Mouse (Mus musculus) liver, adult 2 months (tissue): ENCODE measurements at regions not wholly inside any gene's neighbourhood (a gene's known extent, or its start where the extent isn't known, plus 50 kb on each side); places are given as distances from the start of the nearest gene placed in this dataset.

Source experiments
- DNase-seq: peaks from one replicate; pipeline ENCODE4 v3.0.0-alpha.2; 2011; ENCODE audit warnings: low read depth, low spot score; ENCODE audit errors: extremely low read depth
- H3K27ac ChIP-seq: fragments of 200-500 bp; replicated peaks from 2 replicates; pipeline ENCODE4 v1.5.1; 2012; ENCODE audit warnings: low read depth, mild to moderate bottlenecking, control low read depth, inconsistent platforms, low read length; ENCODE audit not compliant: insufficient read depth
- H3K27me3 ChIP-seq: fragments of 200-500 bp; 2 replicates; pipeline ENCODE4 v1.6.1; 2012; ENCODE audit warnings: mild to moderate bottlenecking, moderate library complexity, low read length, inconsistent platforms; ENCODE audit not compliant: control insufficient read depth, insufficient read depth
- H3K36me3 ChIP-seq: fragments of 200-500 bp; 2 replicates; pipeline ENCODE4 v1.6.1; 2012; ENCODE audit warnings: low read length, inconsistent platforms; ENCODE audit not compliant: control insufficient read depth, insufficient read depth
- H3K4me1 ChIP-seq: fragments of 200-500 bp; 2 replicates; pipeline ENCODE4 v1.6.1; 2011; ENCODE audit warnings: low read length; ENCODE audit not compliant: control insufficient read depth, insufficient read depth
- H3K4me3 ChIP-seq: fragments of 200-500 bp; 2 replicates; pipeline ENCODE4 v1.5.1; 2011; ENCODE audit warnings: low read depth, mild to moderate bottlenecking, control low read depth, low read length, moderate library complexity; ENCODE audit not compliant: insufficient read depth
- H3K79me2 ChIP-seq: fragments of 200-500 bp; 2 replicates; pipeline ENCODE4 v1.6.1; 2012; ENCODE audit warnings: inconsistent platforms, mild to moderate bottlenecking, low read length, moderate library complexity; ENCODE audit not compliant: control insufficient read depth, insufficient read depth
- H3K9ac ChIP-seq: fragments of 200-500 bp; 2 replicates; pipeline ENCODE4 v1.6.1; 2012; ENCODE audit warnings: low read depth, mild to moderate bottlenecking, control low read depth, inconsistent platforms, low read length
- CTCF ChIP-seq: fragments of 200-500 bp; IDR thresholded peaks from 2 replicates; pipeline ENCODE4 v1.5.1; 2011; ENCODE audit warnings: low read depth, low read length, control low read depth
- POLR2A ChIP-seq: fragments of 200-500 bp; IDR thresholded peaks from 2 replicates; pipeline ENCODE4 v1.6.1; 2011; ENCODE audit warnings: low read length, control low read depth; ENCODE audit not compliant: insufficient read depth; ENCODE audit errors: extremely low read depth
- WGBS: fragments of 180-500 bp; shearing (Covaris S2); methylation state at CpG from one replicate; pipeline ENCODE4 v1.1.7; 2018; 5-methylcytosine and 5-hydroxymethylcytosine counted together

- Histone ChIP-seq H3K79me2 (no peaks in the 10 kb centered on the region), H3K4me1 (no peaks in the 10 kb centered on the region), H3K27me3 (no peaks in the 10 kb centered on the region), H3K27ac (no peak overlapping the region), H3K9ac (no peak overlapping the region), H3K4me3 (no peak overlapping the region), H3K36me3 (no peaks in the 10 kb centered on the region)
- TF ChIP-seq CTCF (no peak), POLR2A (no peak)
- DNase-seq: no peak
Measured at GRCm38 (mm10) chr2:3926129-3926528, 91.4 kb upstream of the Frmd4a start.

- no peak for DNase-seq
- Histone ChIP-seq H3K27me3 (no peaks in the 10 kb centered on the region), H3K27ac (no peak overlapping the region), H3K36me3 (no peaks in the 10 kb centered on the region), H3K9ac (no peak overlapping the region), H3K79me2 (no peaks in the 10 kb centered on the region), H3K4me3 (no peak overlapping the region), H3K4me1 (no peaks in the 10 kb centered on the region)
- TF ChIP-seq POLR2A (no peak), CTCF (no peak)
- WGBS: 59% methylated on average over 8 of the region's 8 CpGs
Measured at GRCm38 (mm10) chr2:3927141-3927810, 90.2 kb upstream of the Frmd4a start.

- DNase-seq: no peak
- no peaks in the 10 kb centered on the region for H3K27me3 ChIP-seq
- 93% methylated on average over 4 of the region's 4 CpGs for WGBS
- no peak for TF ChIP-seq POLR2A
- no peak for TF ChIP-seq CTCF
- H3K9ac ChIP-seq: no peak overlapping the region
- no peak overlapping the region for H3K4me3 ChIP-seq
- H3K36me3 ChIP-seq: no peaks in the 10 kb centered on the region
- H3K4me1 ChIP-seq: no peaks in the 10 kb centered on the region
- no peaks in the 10 kb centered on the region for H3K79me2 ChIP-seq
- H3K27ac ChIP-seq: no peak overlapping the region
Measured at GRCm38 (mm10) chr2:3927853-3928252, 89.7 kb upstream of the Frmd4a start.

- Histone ChIP-seq H3K9ac (no peak overlapping the region), H3K27ac (no peak overlapping the region), H3K4me3 (no peak overlapping the region), H3K36me3 (no peaks in the 10 kb centered on the region), H3K27me3 (no peaks in the 10 kb centered on the region), H3K79me2 (no peaks in the 10 kb centered on the region), H3K4me1 (no peaks in the 10 kb centered on the region)
- 83% methylated on average over 5 of the region's 5 CpGs for WGBS
- no peak for TF ChIP-seq CTCF
- TF ChIP-seq POLR2A: no peak
- no peak for DNase-seq
Measured at GRCm38 (mm10) chr2:3930650-3931049, 86.9 kb upstream of the Frmd4a start.

- no peak overlapping the region for H3K4me3 ChIP-seq
- no peaks in the 10 kb centered on the region for H3K27me3 ChIP-seq
- no peaks in the 10 kb centered on the region for H3K79me2 ChIP-seq
- WGBS: 85% methylated on average over 2 of the region's 2 CpGs
- H3K4me1 ChIP-seq: no peaks in the 10 kb centered on the region
- no peaks in the 10 kb centered on the region for H3K36me3 ChIP-seq
- no peak for TF ChIP-seq CTCF
- no peak for TF ChIP-seq POLR2A
- H3K9ac ChIP-seq: no peak overlapping the region
- H3K27ac ChIP-seq: no peak overlapping the region
- DNase-seq: no peak
Measured at GRCm38 (mm10) chr2:3940786-3941185, 76.7 kb upstream of the Frmd4a start.

- H3K4me3 ChIP-seq: no peak overlapping the region
- H3K27ac ChIP-seq: no peak overlapping the region
- no peak overlapping the region for H3K9ac ChIP-seq
- H3K36me3 ChIP-seq: no peaks in the 10 kb centered on the region
- H3K4me1 ChIP-seq: no peaks in the 10 kb centered on the region
- 77% methylated on average over 1 of the region's 1 CpGs for WGBS
- no peaks in the 10 kb centered on the region for H3K27me3 ChIP-seq
- no peak for DNase-seq
- no peaks in the 10 kb centered on the region for H3K79me2 ChIP-seq
- TF ChIP-seq POLR2A: no peak
- TF ChIP-seq CTCF: no peak
Measured at GRCm38 (mm10) chr2:3941496-3941895, 76.0 kb upstream of the Frmd4a start.

- Histone ChIP-seq H3K4me3 (no peak overlapping the region), H3K79me2 (no peaks in the 10 kb centered on the region), H3K9ac (no peak overlapping the region), H3K27me3 (no peaks in the 10 kb centered on the region), H3K4me1 (no peaks in the 10 kb centered on the region), H3K27ac (no peak overlapping the region), H3K36me3 (no peaks in the 10 kb centered on the region)
- DNase-seq: no peak
- WGBS: 87% methylated on average over 3 of the region's 3 CpGs
- TF ChIP-seq CTCF (no peak), POLR2A (no peak)
Measured at GRCm38 (mm10) chr2:3947432-3947831, 70.1 kb upstream of the Frmd4a start.
